Mouse (Mus musculus) kidney, adult 8-10 months (tissue): ENCODE data around the gene Tmem101.
"Not testable (repeated sequence)": the region's sequence is repeated elsewhere in the genome, so short reads cannot be mapped to it uniquely, and the experiment has no call there.

Experiments used
- DNase-seq, 2 experiments: peaks; one replicate each; pipeline ENCODE4 v3.0.0; 2022

The Tmem101 gene

GRCm38 (mm10) chr11:102156039-102156785, at the start of gene Tmem101:
Gene Tmem101 (minus strand): TSS chr11:102156404.
- DNase-seq: peak; percentile 90 to 93

- no peak for DNase-seq
Observed at GRCm38 (mm10) chr11:102201408-102201821, 45.2 kb upstream of the Tmem101 start.

- no peak for DNase-seq
Observed at GRCm38 (mm10) chr11:102199856-102200255, 43.7 kb upstream of the Tmem101 start.

- no peak for DNase-seq
Observed at GRCm38 (mm10) chr11:102198245-102198644, 42.0 kb upstream of the Tmem101 start.

GRCm38 (mm10) chr11:102196018-102196797, 40.0 kb upstream of the Tmem101 start:
- DNase-seq: no peak

GRCm38 (mm10) chr11:102193657-102194440, 37.6 kb upstream of the Tmem101 start:
- no peak for DNase-seq

- DNase-seq: no peak
Observed at GRCm38 (mm10) chr11:102190848-102191247, 34.6 kb upstream of the Tmem101 start.

GRCm38 (mm10) chr11:102189461-102190436, 33.5 kb upstream of the Tmem101 start, which contains the start of gene G6pc3:
Gene G6pc3 (plus strand): TSS chr11:102189620.
- peak; percentile 95 to 96 for DNase-seq

- DNase-seq: no peak
Observed at GRCm38 (mm10) chr11:102188980-102189379, 32.8 kb upstream of the Tmem101 start.

GRCm38 (mm10) chr11:102186235-102186634, 30.0 kb upstream of the Tmem101 start:
- peak in 1 of 2 experiments; percentile 39 for DNase-seq

GRCm38 (mm10) chr11:102185677-102186076, 29.5 kb upstream of the Tmem101 start:
- DNase-seq: no peak

- peak; percentile 92 to 94 for DNase-seq
Observed at GRCm38 (mm10) chr11:102184646-102185495, 28.7 kb upstream of the Tmem101 start, which contains the start of gene Lsm12. Gene Lsm12 (minus strand): TSS chr11:102185296.

GRCm38 (mm10) chr11:102184253-102184645, 28.0 kb upstream of the Tmem101 start:
- DNase-seq: no peak

- no peak for DNase-seq
Observed at GRCm38 (mm10) chr11:102179836-102180235, 23.6 kb upstream of the Tmem101 start.

- no peak for DNase-seq
Observed at GRCm38 (mm10) chr11:102168689-102169088, 12.5 kb upstream of the Tmem101 start.

GRCm38 (mm10) chr11:102167539-102167938, 11.3 kb upstream of the Tmem101 start:
- no peak for DNase-seq

GRCm38 (mm10) chr11:102165971-102166722, 9.9 kb upstream of the Tmem101 start:
- peak in 1 of 2 experiments; percentile 35 for DNase-seq

GRCm38 (mm10) chr11:102159781-102160180, 3.6 kb upstream of the Tmem101 start:
- DNase-seq: no peak

GRCm38 (mm10) chr11:102158024-102158423, 1.8 kb upstream of the Tmem101 start:
- DNase-seq: not testable (repeated sequence)

- DNase-seq: no peak
Observed at GRCm38 (mm10) chr11:102156786-102157089, 534 bp upstream of the Tmem101 start.
